Mouse (Mus musculus) forebrain, postnatal 0 days (tissue): Measurements from ENCODE around the gene Hoxa3. TPM values are rescaled to one million over a fixed set of nuclear protein-coding genes. Genes with fewer than 3 reads are reported as not detected.

Source experiments
- ATAC-seq: fragments of 200-750 bp; cut with Nextera tagmentation; 2 replicates; pipeline ENCODE4 v1.8.0; 2017; ENCODE audit warnings: mild to moderate bottlenecking, moderate library complexity
- DNase-seq: peaks from one replicate; pipeline ENCODE4 v3.0.0-alpha.2; 2015
- H3K27ac ChIP-seq: fragments of 300-500 bp; sonication (generic); 2 replicates; pipeline ENCODE4 v1.5.1; 2014; ENCODE audit warnings: low read depth, mild to moderate bottlenecking, antibody characterized with exemption, low read length, moderate library complexity, mixed read lengths
- H3K27me3 ChIP-seq: fragments of 300-500 bp; sonication (generic); 2 replicates; pipeline ENCODE4 v1.6.1; 2014; ENCODE audit warnings: mild to moderate bottlenecking, low read length, mixed read lengths; ENCODE audit not compliant: insufficient read depth
- H3K36me3 ChIP-seq: fragments of 300-500 bp; sonication (generic); 2 replicates; pipeline ENCODE4 v1.6.1; 2014; ENCODE audit warnings: mild to moderate bottlenecking, moderate library complexity; ENCODE audit not compliant: insufficient read depth
- H3K4me1 ChIP-seq: fragments of 300-500 bp; sonication (generic); 2 replicates; pipeline ENCODE4 v1.6.1; 2014; ENCODE audit warnings: antibody characterized with exemption; ENCODE audit not compliant: insufficient read depth
- H3K4me2 ChIP-seq: fragments of 300-500 bp; sonication (generic); 2 replicates; pipeline ENCODE4 v1.6.1; 2014; ENCODE audit warnings: low read depth, mild to moderate bottlenecking, moderate library complexity
- H3K4me3 ChIP-seq: fragments of 300-500 bp; sonication (generic); 2 replicates; pipeline ENCODE4 v1.5.1; 2014; ENCODE audit warnings: low read depth, low read length, mixed read lengths
- H3K9ac ChIP-seq: fragments of 300-500 bp; sonication (generic); 2 replicates; pipeline ENCODE4 v1.6.1; 2014; ENCODE audit warnings: mild to moderate bottlenecking
- H3K9me3 ChIP-seq: fragments of 300-500 bp; sonication (generic); 2 replicates; pipeline ENCODE4 v1.6.1; 2016; ENCODE audit warnings: low read length
- CTCF ChIP-seq: sonication (generic); IDR thresholded peaks from 2 replicates; pipeline ENCODE4 v1.5.1; 2016; ENCODE audit warnings: antibody characterized with exemption, control low read depth, low read depth
- WGBS: fragments of 180-500 bp; shearing (Covaris S2); extraction: QIAGEN DNeasy Blood & Tissue Kit; methylation state at CpG from one replicate; pipeline ENCODE4 v1.1.7; 2014; 5-methylcytosine and 5-hydroxymethylcytosine counted together
- polyA plus RNA-seq: library from polyadenylated mRNA; unstranded; fragments of >200 nt; fragmentation: Nextera tagmentation; extraction: Ambion mirVana; gene quantifications from 2 replicates; pipeline ENCODE4 v1.2.1, GENCODE M21; 2015
- total RNA-seq: library from RNA; depleted of rRNA; stranded (reverse); fragments of >200 nt; gene quantifications from 2 replicates; pipeline ENCODE4 v1.2.3, GENCODE M21; 2014; rRNA removed

Gene Hoxa3
- total RNA-seq (0.23 TPM in 1 of 2 replicates, not detected in the other), polyA plus RNA-seq (not detected in 2 replicates)

DNA sequence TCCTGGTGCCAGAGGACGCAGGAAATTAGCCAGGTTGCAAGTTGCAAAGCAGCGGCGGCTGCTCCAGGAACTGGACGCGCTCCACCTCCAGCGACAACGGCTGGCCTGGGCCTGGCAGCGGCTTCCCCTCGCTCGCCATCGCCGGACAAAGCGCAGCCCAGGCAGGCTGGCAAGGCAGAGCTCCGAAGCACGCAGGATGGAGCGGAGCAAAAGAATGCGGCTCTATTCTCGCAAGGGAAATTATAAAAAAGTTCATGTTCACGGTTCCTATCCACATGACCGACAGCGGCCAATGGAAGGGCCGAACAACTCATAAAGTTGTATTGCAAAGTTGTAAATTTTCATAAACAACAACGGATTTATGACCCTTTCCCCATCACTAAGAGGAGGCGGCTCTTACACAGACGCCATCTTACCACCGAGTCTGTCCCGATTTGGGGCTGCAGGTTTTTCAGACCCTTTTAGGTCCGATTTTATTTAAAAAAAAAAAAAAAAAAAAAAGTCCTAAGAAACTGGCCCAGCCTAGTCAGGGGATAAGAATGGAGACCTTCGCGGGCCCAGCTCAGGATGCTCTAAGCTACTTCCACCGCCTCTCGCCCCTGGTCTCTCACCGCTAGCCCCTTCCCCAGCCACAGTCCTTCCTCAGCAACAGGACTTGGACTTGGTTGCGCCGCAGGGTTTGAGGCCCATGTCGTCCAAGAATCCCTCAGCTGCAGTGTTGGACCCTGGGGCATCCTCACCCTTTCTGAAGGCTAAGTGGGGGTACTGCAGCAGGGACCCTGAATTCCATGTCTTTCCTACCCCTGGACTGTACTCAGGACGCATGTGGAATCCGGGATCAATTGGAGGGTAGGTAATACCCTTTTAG, at the start of gene Hoxa3, which contains the start of gene Gm28308:
Gene Hoxa3, minus strand, starts transcription at position 218 of the 868 bp plus-strand sequence.
Gene Gm28308, minus strand, starts transcription at position 221 of the 868 bp plus-strand sequence.
- no peak for DNase-seq
- no peak within 1 kb of the TSS for H3K9ac ChIP-seq
- H3K27me3 ChIP-seq = peaks cover 97% of the 10 kb centered on the region
- H3K9me3 ChIP-seq = no peaks in the 10 kb centered on the region
- no peak within 1 kb of the TSS for H3K4me2 ChIP-seq
- no peak within 1 kb of the TSS for H3K27ac ChIP-seq
- 3% methylated on average over 38 of the region's 38 CpGs for WGBS
- H3K4me3 ChIP-seq = no peak within 1 kb of the TSS
- no peak for TF ChIP-seq CTCF
- ATAC-seq = no peak
- peaks cover 4% of the 10 kb centered on the region; the same call in 1 of the 2 replicates for H3K4me1 ChIP-seq
- H3K36me3 ChIP-seq = no peaks in the 10 kb centered on the region

- no peak for TF ChIP-seq CTCF
Measured at GRCm38 (mm10) chr6:52262463-52263320, 49.6 kb upstream of the Hoxa3 start.

DNA sequence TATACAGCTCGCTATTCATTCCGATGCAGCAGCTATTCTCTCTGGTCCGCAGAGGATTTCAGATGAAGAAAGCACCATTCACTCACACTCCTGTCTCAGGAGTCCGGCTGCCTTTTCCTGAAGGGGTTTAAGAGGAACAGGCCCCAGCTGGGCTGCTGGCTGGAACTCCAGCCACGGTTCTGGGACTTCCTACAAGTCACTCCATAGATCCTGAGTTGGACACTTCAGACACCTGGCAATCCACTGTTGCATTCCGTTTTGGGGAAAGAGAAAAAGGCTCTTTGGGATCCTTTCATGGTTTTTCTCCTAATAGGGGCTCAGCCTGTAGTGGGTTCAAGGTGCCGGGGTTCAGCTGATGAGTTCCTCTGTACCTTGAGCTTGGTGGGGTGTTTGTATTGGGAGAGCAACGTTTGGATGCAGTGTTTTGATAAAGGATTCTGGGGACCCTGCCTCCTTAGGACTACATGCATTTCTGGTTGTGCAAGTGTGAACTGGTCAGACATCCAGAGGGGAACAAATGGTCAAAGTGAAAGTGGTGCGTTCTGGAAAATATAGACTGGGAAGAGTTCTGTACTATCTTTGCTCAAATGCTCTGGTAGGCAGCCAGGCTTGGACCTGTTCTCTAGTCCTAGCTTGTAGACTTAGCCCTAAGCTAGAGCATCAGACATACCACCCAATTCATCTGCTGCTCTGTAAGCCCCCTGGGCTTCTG, 48.8 kb upstream of the Hoxa3 start:
- no peaks in the 10 kb centered on the region for H3K36me3 ChIP-seq
- ATAC-seq (no peak), DNase-seq (no peak)
- peaks cover 90% of the 10 kb centered on the region for H3K27me3 ChIP-seq
- no peak overlapping the region for H3K4me2 ChIP-seq
- no peaks in the 10 kb centered on the region for H3K9me3 ChIP-seq
- H3K27ac ChIP-seq = no peak overlapping the region
- no peak overlapping the region for H3K9ac ChIP-seq
- no peaks in the 10 kb centered on the region for H3K4me1 ChIP-seq
- TF ChIP-seq CTCF = no peak
- H3K4me3 ChIP-seq = no peak overlapping the region
- WGBS = 4% methylated on average over 9 of the region's 9 CpGs

More at GRCm38 (mm10) chr6:52262463-52263320, 49.6 kb upstream of the Hoxa3 start:
- Histone ChIP-seq H3K9ac (no peak overlapping the region), H3K27ac (no peak overlapping the region), H3K4me3 (no peak overlapping the region), H3K4me2 (no peak overlapping the region), H3K36me3 (no peaks in the 10 kb centered on the region), H3K9me3 (no peaks in the 10 kb centered on the region), H3K4me1 (no peaks in the 10 kb centered on the region), H3K27me3 (peaks cover 89% of the 10 kb centered on the region)
- WGBS = 2% methylated on average over 24 of the region's 24 CpGs
- no peak for DNase-seq
- ATAC-seq = no peak

DNA sequence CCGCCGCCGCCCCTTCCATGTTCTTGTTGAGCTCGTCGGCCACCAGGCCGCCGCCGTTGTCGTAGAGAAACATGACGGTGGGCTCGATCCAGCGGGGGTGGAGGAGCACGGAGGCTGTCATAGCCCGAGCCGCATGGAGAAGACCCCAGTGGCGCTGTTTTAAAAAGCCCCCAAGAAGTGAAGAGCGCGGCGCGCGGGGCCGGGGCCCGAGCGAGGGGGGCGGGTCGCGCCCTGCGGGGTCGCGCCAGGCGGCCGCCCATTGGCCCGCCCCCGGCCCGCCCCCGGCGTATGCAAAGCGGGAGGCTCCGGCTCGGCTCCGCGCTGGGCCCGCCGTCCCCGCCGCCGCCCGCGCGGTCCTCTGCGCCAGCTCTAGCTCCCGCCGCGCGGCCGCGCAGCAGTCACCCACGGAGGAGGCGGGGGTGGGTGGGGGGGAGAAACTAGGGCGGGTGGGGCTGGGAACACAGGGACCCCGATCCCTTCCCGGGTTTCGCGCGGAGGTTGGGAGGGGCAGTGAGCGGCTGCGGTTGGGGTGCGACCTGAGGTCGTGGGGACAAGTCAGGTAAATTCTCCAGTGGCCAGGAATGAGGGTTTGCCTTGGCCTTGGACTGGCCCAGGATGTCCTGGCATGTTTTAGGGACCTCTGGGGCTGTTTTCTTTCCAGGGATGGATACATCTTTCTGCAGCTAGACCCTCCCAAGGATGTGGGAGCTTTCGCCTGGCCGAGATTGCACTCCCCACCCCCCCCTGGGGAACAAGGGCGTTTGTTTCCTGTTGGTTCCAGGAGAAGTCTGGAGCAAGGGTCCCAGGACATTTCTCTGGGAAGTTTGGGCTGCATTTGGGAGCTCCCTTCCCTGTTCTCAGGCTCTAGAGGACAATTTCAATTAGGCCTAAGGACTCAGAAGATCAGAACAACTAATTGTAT, 47.8 kb upstream of the Hoxa3 start, which contains the start of gene Hoxa13:
Gene Hoxa13, minus strand, starts transcription at position 227 of the 922 bp plus-strand sequence.
- Histone ChIP-seq H3K27ac (no peak within 1 kb of the TSS), H3K9ac (no peak within 1 kb of the TSS), H3K4me1 (no peaks in the 10 kb centered on the region), H3K27me3 (peaks cover 89% of the 10 kb centered on the region), H3K36me3 (no peaks in the 10 kb centered on the region), H3K9me3 (no peaks in the 10 kb centered on the region), H3K4me3 (peak within 1 kb of the TSS; percentile 18), H3K4me2 (peak within 1 kb of the TSS; percentile 34)
- no peak for TF ChIP-seq CTCF
- DNase-seq (peak; percentile 14), ATAC-seq (no peak)
- 3% methylated on average over 57 of the region's 72 CpGs for WGBS

GRCm38 (mm10) chr6:52259811-52260261, 46.7 kb upstream of the Hoxa3 start:
- Histone ChIP-seq H3K4me3 (peak overlapping the region; percentile 18; the same call in 1 of the 2 replicates), H3K27me3 (peaks cover 89% of the 10 kb centered on the region), H3K9ac (no peak overlapping the region), H3K4me2 (peak overlapping the region; percentile 34; the same call in 1 of the 2 replicates), H3K36me3 (no peaks in the 10 kb centered on the region), H3K4me1 (no peaks in the 10 kb centered on the region), H3K9me3 (no peaks in the 10 kb centered on the region), H3K27ac (no peak overlapping the region)
- ATAC-seq = no peak
- DNase-seq = no peak
- no peak for TF ChIP-seq CTCF
- 5% methylated on average over 39 of the region's 39 CpGs for WGBS
